Mouse (Mus musculus) spleen, adult 2 months (tissue): Measurements from ENCODE around the gene Rps21. TPM values are rescaled to one million over a fixed set of nuclear protein-coding genes. Genes with fewer than 3 reads are reported as not detected.

Experiments used
- DNase-seq, 2 experiments: peaks; one replicate each; pipeline versions ENCODE4 v3.0.0 to v3.0.0-alpha.2; 2012 to 2021; ENCODE audit warnings: low spot score in 2 of 2, low read depth in 1 of 2
- H3K27ac ChIP-seq: fragments of 200-500 bp; 2 replicates; pipeline ENCODE4 v1.5.1; 2012; ENCODE audit warnings: low read length, inconsistent platforms; ENCODE audit not compliant: insufficient read depth
- H3K27me3 ChIP-seq: fragments of 200-500 bp; 2 replicates; pipeline ENCODE4 v1.6.1; 2012; ENCODE audit warnings: mild to moderate bottlenecking, moderate library complexity, low read length, inconsistent platforms; ENCODE audit not compliant: control insufficient read depth, insufficient read depth
- H3K36me3 ChIP-seq: fragments of 200-500 bp; 2 replicates; pipeline ENCODE4 v1.6.1; 2012; ENCODE audit warnings: mild to moderate bottlenecking, low read length, inconsistent platforms; ENCODE audit not compliant: control insufficient read depth, insufficient read depth
- H3K4me1 ChIP-seq: fragments of 200-500 bp; 2 replicates; pipeline ENCODE4 v1.6.1; 2011; ENCODE audit warnings: inconsistent platforms; ENCODE audit not compliant: control insufficient read depth, insufficient read depth, insufficient read length
- H3K4me3 ChIP-seq: fragments of 200-500 bp; 2 replicates; pipeline ENCODE4 v1.5.1; 2011; ENCODE audit warnings: mild to moderate bottlenecking, inconsistent platforms; ENCODE audit not compliant: insufficient read depth, insufficient read length; ENCODE audit errors: extremely low read depth
- CTCF ChIP-seq: fragments of 200-500 bp; IDR thresholded peaks from 2 replicates; pipeline ENCODE4 v1.5.1; 2011; ENCODE audit warnings: mild to moderate bottlenecking, inconsistent platforms; ENCODE audit not compliant: insufficient read depth, insufficient read length, insufficient replicate concordance; ENCODE audit errors: extremely low read depth
- POLR2A ChIP-seq: fragments of 200-500 bp; IDR thresholded peaks from 2 replicates; pipeline ENCODE4 v1.6.1; 2011; ENCODE audit warnings: low read depth, low read length, inconsistent platforms
- WGBS: fragments of 180-500 bp; shearing (Covaris S2); methylation state at CpG from one replicate; pipeline ENCODE4 v1.1.7; 2018; 5-methylcytosine and 5-hydroxymethylcytosine counted together
- polyA plus RNA-seq: library from polyadenylated mRNA; depleted of rRNA; stranded (reverse); fragments of >200 nt; gene quantifications from 2 replicates; pipeline ENCODE4 v1.2.3, GENCODE M21; 2012

Rps21 gene
- polyA plus RNA-seq, 1 experiment: 2,793 TPM

DNA sequence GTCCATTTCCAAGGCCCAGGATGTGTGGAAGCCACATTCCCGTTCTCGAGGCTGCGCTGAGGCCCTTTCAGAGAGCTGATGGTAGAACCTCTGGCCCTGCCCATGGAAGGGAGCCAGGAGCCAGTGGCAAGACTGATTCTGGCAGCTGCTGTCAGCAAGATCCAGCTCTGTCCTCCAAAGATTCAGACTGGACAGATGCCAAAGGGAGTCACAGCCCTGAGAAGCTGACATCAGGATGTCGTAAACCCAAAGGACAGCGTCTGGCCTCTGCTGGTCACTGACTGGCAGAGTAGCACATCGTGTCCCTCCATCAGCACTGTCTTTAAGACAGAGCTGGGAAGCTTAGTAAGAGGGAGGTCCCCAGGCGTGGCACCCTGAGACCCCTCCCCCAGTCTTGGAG, 28.6 kb upstream of the Rps21 start:
- Histone ChIP-seq H3K4me3 (no peak overlapping the region), H3K27ac (no peak overlapping the region), H3K27me3 (peaks cover 12% of the 10 kb centered on the region), H3K36me3 (no peaks in the 10 kb centered on the region), H3K4me1 (peaks cover 5% of the 10 kb centered on the region; the same call in 1 of the 2 replicates)
- 83% methylated on average over 7 of the region's 7 CpGs for WGBS
- no peak for DNase-seq
- TF ChIP-seq CTCF: no peak
- no peak for TF ChIP-seq POLR2A

DNA sequence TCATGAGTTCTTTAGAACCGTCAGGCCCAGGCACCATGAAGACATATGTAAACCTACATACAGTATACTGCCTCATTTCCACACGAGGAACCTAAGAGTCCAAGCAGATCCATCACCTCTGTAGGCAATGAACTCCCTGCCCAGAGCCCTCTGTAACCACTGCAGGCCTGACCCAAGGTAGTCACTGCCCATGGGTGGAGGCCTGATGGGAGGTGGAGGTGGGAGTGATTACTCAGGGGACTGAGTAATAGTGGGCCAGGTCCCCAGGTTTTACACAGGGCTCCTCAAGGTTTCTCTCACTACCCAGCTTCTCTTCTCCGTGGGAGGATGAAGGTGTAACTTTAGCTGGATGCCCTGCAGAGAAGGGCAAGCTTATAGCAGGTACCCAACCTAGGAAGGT, 28.0 kb upstream of the Rps21 start:
- H3K4me1 ChIP-seq: peaks cover 5% of the 10 kb centered on the region; the same call in 1 of the 2 replicates
- H3K36me3 ChIP-seq: no peaks in the 10 kb centered on the region
- no peak for TF ChIP-seq CTCF
- no peak for TF ChIP-seq POLR2A
- no peak overlapping the region for H3K4me3 ChIP-seq
- no peak overlapping the region for H3K27ac ChIP-seq
- H3K27me3 ChIP-seq: peaks cover 12% of the 10 kb centered on the region
- DNase-seq: no peak
- 75% methylated on average over 3 of the region's 3 CpGs for WGBS

DNA sequence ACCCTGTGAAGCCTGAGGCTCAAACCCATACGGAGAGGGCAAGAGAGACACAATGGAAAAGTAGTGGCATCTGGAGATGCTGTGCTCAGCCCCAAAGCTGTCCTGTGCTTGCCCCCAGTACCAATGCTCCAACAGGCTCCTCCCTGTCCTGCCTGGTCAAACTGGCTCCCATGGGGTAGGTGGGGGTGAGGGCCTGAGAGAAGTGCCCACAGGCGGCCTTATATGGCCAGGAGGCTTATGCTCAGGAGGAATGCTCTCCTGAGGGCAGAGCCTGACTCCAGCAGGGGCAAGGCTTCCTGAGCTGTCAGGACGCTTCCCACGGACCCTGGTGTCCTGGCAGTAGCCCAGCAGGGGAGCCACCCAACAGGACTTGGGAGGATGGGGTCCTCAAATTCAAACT, 26.7 kb upstream of the Rps21 start:
- peaks cover 3% of the 10 kb centered on the region; the same call in 1 of the 2 replicates for H3K4me1 ChIP-seq
- no peak overlapping the region for H3K4me3 ChIP-seq
- peaks cover 7% of the 10 kb centered on the region for H3K27me3 ChIP-seq
- WGBS: 90% methylated on average over 4 of the region's 4 CpGs
- TF ChIP-seq CTCF: no peak
- no peak for TF ChIP-seq POLR2A
- DNase-seq: no peak
- H3K27ac ChIP-seq: no peak overlapping the region
- H3K36me3 ChIP-seq: no peaks in the 10 kb centered on the region

DNA sequence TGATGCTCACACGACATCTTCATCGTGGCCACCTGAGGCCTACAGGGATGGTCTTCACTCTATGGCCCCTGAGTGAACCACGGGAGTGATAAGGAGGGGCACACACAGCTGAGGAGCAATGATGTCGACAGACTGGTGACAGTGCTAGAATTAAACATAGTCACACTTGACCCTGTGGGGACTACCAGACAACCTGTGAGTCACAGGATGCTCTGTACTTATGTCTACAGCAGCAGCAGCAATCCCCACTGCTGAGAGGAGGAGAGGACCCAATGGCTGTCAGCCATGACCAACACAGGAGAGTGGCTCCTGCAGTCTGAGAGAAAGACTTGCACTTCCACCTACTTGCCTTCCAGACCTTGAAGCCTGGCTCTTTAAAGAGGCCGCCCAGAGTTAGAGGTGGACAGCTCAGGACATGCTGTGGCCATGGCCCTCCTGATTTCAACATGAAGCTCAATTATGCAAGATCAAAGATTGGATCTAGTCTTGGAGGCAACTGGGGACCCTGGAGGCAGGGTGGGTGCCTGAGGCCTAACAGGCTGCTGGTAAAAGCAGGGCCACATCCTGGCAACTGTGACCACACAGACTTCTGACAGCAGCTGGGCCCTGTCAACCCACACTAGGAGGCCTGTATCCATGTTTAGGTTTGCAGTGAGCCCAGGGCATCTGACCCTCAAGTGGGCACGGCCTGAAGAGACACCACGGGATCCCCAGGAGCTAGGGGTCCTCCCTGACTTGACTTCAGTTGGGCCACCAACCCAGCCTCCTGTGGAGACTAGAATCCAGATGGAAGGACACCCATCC, 23.9 kb upstream of the Rps21 start:
- H3K27ac ChIP-seq: no peak overlapping the region
- H3K36me3 ChIP-seq: no peaks in the 10 kb centered on the region
- 84% methylated on average over 7 of the region's 7 CpGs for WGBS
- no peaks in the 10 kb centered on the region for H3K27me3 ChIP-seq
- no peak overlapping the region for H3K4me3 ChIP-seq
- TF ChIP-seq POLR2A: no peak
- no peak for TF ChIP-seq CTCF
- H3K4me1 ChIP-seq: no peaks in the 10 kb centered on the region
- no peak for DNase-seq

DNA sequence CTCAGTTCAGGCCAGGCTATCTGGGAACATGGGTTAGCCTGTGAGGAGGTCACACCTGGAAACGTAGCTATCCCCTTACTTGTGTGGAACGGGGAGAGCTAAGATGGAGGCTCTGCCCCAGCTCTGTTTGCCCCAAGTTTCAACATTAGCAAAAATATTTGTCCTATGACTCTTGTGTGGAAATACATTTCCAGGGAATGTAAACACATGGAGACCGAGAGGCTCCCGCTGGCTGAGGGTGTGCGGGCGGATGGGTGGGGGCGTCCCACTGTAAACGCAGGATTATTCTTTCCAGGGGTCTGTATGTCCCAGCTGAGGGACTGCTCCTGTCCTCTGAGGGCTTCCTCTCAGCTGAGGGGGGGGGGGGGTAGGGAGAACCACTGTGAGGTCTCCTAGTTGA, 22.8 kb upstream of the Rps21 start:
- 95% methylated on average over 8 of the region's 8 CpGs for WGBS
- H3K27me3 ChIP-seq: no peaks in the 10 kb centered on the region
- H3K36me3 ChIP-seq: no peaks in the 10 kb centered on the region
- no peak overlapping the region for H3K27ac ChIP-seq
- no peak for TF ChIP-seq CTCF
- TF ChIP-seq POLR2A: no peak
- no peak for DNase-seq
- H3K4me1 ChIP-seq: no peaks in the 10 kb centered on the region
- H3K4me3 ChIP-seq: no peak overlapping the region

DNA sequence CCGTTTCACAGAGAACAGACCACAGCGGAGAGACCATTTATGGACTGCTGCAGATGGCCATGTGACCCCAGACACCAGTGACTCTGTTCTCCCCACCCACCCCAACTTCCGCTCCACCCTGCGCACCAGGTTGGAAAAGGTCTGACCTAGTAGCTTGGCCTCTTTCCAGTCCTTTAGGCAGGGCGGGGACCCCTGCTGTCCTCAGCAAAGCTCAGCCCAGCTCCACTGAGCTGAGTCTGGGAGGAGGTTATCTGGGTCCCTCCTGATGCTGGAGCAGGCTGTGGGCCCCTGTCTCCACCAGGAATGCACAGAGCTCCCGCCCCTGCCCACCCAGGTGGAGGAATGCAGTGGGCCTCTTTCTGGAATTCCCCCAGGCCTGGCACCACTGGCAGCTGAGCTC, 22.2 kb upstream of the Rps21 start:
- Histone ChIP-seq H3K27me3 (no peaks in the 10 kb centered on the region), H3K36me3 (no peaks in the 10 kb centered on the region), H3K4me1 (no peaks in the 10 kb centered on the region), H3K27ac (no peak overlapping the region), H3K4me3 (no peak overlapping the region)
- TF ChIP-seq POLR2A (no peak), CTCF (no peak)
- DNase-seq: no peak
- WGBS: 83% methylated on average over 6 of the region's 6 CpGs

DNA sequence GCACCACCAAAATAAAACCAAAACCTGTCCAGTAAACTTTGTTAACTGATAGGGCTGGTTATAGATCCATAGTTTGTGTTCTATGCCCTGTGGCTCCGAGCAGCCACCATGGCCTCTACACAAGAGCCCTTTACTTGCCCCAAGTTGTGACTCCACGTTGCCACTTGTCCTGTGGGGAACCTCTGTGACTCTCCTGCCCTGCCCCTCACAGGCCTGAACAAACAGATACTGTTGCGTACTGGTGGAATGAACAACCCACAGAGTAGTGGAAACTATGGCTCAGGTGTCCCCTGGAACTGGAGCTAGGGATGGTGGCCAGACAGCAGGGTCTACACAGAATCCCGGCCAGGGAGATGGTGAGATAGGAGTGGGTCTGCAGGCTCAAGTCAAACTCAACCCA, 21.4 kb upstream of the Rps21 start:
- Histone ChIP-seq H3K27me3 (no peaks in the 10 kb centered on the region), H3K4me3 (no peak overlapping the region), H3K36me3 (no peaks in the 10 kb centered on the region), H3K4me1 (no peaks in the 10 kb centered on the region), H3K27ac (no peak overlapping the region)
- 87% methylated on average over 4 of the region's 4 CpGs for WGBS
- DNase-seq: no peak
- TF ChIP-seq POLR2A (no peak), CTCF (no peak)
